Mouse (Mus musculus) forebrain, embryonic 14.5 days (tissue): ENCODE data around the gene Pgrmc2. TPM values are rescaled to one million over a fixed set of nuclear protein-coding genes. Genes with fewer than 3 reads are reported as not detected.

Source experiments
- ATAC-seq: fragments of 200-750 bp; cut with Nextera tagmentation; 2 replicates; pipeline ENCODE4 v1.8.0; 2017; ENCODE audit warnings: mild to moderate bottlenecking, moderate library complexity
- DNase-seq: peaks from one replicate; pipeline ENCODE4 v3.0.0-alpha.2; 2015; ENCODE audit warnings: low spot score
- H3K27ac ChIP-seq: fragments of 300-500 bp; sonication (generic); 2 replicates; pipeline ENCODE4 v1.5.1; 2014; ENCODE audit warnings: low read depth, mild to moderate bottlenecking, control low read depth, low read length, moderate library complexity
- H3K27me3 ChIP-seq: fragments of 300-500 bp; sonication (generic); replicated peaks from 2 replicates; pipeline ENCODE4 v1.6.1; 2014; ENCODE audit warnings: low read length, control low read depth, mixed read lengths; ENCODE audit not compliant: control insufficient read depth, insufficient read depth
- H3K36me3 ChIP-seq: fragments of 300-500 bp; sonication (generic); 2 replicates; pipeline ENCODE4 v1.6.1; 2014; ENCODE audit warnings: low read length, control low read depth; ENCODE audit not compliant: control insufficient read depth, insufficient read depth
- H3K4me1 ChIP-seq: fragments of 300-500 bp; sonication (generic); 2 replicates; pipeline ENCODE4 v1.6.1; 2014; ENCODE audit warnings: antibody characterized with exemption, low read length, control low read depth; ENCODE audit not compliant: control insufficient read depth, insufficient read depth
- H3K4me2 ChIP-seq: fragments of 300-500 bp; sonication (generic); 2 replicates; pipeline ENCODE4 v1.6.1; 2014; ENCODE audit warnings: mild to moderate bottlenecking, control low read depth, low read length
- H3K4me3 ChIP-seq: fragments of 300-500 bp; sonication (generic); 2 replicates; pipeline ENCODE4 v1.5.1; 2014; ENCODE audit warnings: low read depth, low read length, control low read depth
- H3K9ac ChIP-seq: fragments of 300-500 bp; sonication (generic); 2 replicates; pipeline ENCODE4 v1.6.1; 2014; ENCODE audit warnings: mild to moderate bottlenecking, low read length, control low read depth, moderate library complexity
- H3K9me3 ChIP-seq: fragments of 300-500 bp; sonication (generic); replicated peaks from 2 replicates; pipeline ENCODE4 v1.6.1; 2016; ENCODE audit warnings: low read length, control low read depth, mixed read lengths; ENCODE audit not compliant: control insufficient read depth
- WGBS: fragments of 180-500 bp; shearing (Covaris S2); extraction: QIAGEN DNeasy Blood & Tissue Kit; methylation state at CpG from one replicate; pipeline ENCODE4 v1.1.7; 2014; 5-methylcytosine and 5-hydroxymethylcytosine counted together
- polyA plus RNA-seq: library from polyadenylated mRNA; unstranded; fragments of >200 nt; fragmentation: Nextera tagmentation; extraction: Ambion mirVana; gene quantifications from 2 replicates; pipeline ENCODE4 v1.2.1, GENCODE M21; 2014

Gene Pgrmc2
- polyA plus RNA-seq, 1 experiment from 2014 or later, result 17.5 TPM

DNA sequence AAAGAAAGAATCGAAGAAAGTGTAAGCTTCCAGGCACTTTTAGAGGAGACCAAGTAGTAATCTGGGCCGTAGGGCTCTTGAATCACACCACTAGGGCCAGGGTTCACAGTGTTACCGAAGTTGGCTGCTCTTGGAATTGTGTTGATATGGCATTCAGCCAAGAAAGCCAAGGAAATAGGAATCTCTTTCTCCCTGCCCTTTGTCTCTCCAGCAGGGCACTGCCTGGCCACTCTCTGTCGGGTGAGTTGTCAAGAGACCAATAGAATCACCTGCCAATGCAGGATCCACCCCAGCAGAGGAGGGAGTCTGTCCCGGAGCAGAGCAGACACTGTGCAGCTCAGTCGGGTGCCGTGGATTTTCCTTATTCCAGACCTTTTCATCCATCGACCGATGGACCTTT is 19.1 kb upstream of the Pgrmc2 start:
- Histone ChIP-seq H3K9me3 (no peaks in the 10 kb centered on the region), H3K4me3 (no peak overlapping the region), H3K9ac (no peak overlapping the region), H3K27me3 (no peaks in the 10 kb centered on the region), H3K27ac (no peak overlapping the region), H3K4me2 (no peak overlapping the region), H3K4me1 (no peaks in the 10 kb centered on the region), H3K36me3 (no peaks in the 10 kb centered on the region)
- WGBS, result 90% methylated on average over 9 of the region's 9 CpGs
- no peak for DNase-seq
- ATAC-seq, result no peak

DNA sequence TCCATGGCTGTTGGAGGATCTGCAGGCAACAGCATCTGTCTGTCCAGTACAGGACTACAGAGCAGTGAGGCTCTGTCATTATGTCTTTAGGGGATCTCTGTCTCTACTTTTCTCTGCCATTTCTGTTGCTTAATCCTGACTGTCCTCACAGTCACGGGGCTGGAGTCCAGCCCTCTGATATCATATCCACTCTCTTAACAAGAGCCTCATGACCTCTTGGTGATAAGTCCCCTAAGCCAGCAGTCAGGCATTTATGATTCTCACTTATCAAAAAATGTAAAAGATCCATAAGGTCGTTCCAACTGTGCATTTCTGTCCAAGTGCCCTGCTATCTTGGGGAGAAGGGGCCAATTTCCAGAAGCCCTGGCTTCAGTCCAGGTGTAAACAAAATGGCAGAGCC is 17.3 kb upstream of the Pgrmc2 start:
- Histone ChIP-seq H3K4me2 (no peak overlapping the region), H3K27me3 (no peaks in the 10 kb centered on the region), H3K36me3 (no peaks in the 10 kb centered on the region), H3K4me3 (no peak overlapping the region), H3K27ac (no peak overlapping the region), H3K9ac (no peak overlapping the region), H3K9me3 (no peaks in the 10 kb centered on the region), H3K4me1 (no peaks in the 10 kb centered on the region)
- DNase-seq (no peak), ATAC-seq (no peak)
- WGBS, result 75% methylated on average over 2 of the region's 2 CpGs

DNA sequence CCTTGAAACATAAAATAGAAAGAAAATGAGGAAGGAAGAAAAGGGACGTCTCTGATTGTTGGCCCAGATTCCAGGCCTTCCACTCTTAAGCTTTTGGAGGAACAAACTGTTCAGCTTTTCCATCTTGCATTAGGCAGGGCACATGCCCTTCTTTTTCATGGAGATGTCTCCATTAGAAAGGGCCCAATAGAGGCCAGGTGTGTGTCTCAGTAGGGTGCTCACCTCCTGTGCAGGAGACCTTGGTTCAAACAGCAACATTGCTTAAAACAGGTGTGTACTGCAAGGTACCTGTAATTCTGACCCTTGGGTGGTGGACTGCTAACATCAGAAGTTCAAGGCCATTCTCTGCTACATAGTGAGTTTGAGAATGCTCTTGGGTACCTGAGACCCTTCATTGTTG is 16.8 kb upstream of the Pgrmc2 start:
- Histone ChIP-seq H3K9ac (no peak overlapping the region), H3K27me3 (no peaks in the 10 kb centered on the region), H3K4me1 (no peaks in the 10 kb centered on the region), H3K4me3 (no peak overlapping the region), H3K27ac (no peak overlapping the region), H3K36me3 (no peaks in the 10 kb centered on the region), H3K9me3 (no peaks in the 10 kb centered on the region), H3K4me2 (no peak overlapping the region)
- DNase-seq (no peak), ATAC-seq (no peak)
- WGBS, result 43% methylated on average over 1 of the region's 1 CpGs

DNA sequence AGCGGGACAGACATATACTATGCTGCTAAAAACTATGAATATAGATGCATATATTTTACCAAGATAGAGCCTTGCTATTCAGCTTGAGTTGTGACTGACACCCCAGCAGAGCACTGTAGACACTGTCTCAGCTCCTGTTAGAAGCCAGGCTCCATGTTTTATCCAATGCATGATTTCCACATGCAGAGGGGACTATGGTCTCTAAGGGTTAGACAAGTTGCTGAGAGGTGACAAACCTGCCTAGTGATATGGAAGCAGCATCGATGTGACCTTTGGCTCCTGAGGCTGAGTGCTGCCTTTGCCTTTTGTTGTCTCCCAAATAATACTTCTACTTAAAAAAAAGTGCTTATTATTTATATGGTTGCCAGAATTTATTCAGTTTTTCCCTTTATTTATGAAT is 10.4 kb upstream of the Pgrmc2 start:
- Histone ChIP-seq H3K4me2 (no peak overlapping the region), H3K9me3 (no peaks in the 10 kb centered on the region), H3K27ac (no peak overlapping the region), H3K4me3 (no peak overlapping the region), H3K27me3 (no peaks in the 10 kb centered on the region), H3K9ac (no peak overlapping the region), H3K36me3 (no peaks in the 10 kb centered on the region), H3K4me1 (no peaks in the 10 kb centered on the region)
- DNase-seq (no peak), ATAC-seq (no peak)
- WGBS, result 88% methylated on average over 2 of the region's 2 CpGs

DNA sequence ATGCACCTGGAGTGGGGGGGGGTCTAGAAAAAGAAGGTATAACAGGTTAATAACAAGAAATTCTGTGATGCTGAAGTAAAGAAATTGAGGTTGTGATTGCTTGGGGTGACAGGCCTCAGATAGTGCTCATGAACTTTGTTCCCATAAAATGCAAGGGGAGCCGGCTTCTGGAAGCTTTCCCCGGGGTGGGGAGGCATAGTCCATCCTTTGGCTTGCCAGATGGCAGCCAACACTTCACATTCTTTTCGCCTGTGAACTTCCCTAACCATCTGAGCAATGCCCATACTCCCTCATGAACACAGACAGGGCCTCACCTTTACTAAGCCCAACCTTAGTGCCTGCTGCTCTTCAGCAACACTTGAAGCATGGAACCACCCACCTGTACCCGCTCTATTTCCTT is 9.5 kb upstream of the Pgrmc2 start:
- 77% methylated on average over 4 of the region's 4 CpGs for WGBS
- DNase-seq (no peak), ATAC-seq (no peak)
- no peak overlapping the region for H3K9ac ChIP-seq
- no peak overlapping the region for H3K4me3 ChIP-seq
- H3K9me3 ChIP-seq, result no peaks in the 10 kb centered on the region
- no peaks in the 10 kb centered on the region for H3K36me3 ChIP-seq
- H3K4me2 ChIP-seq, result no peak overlapping the region
- no peaks in the 10 kb centered on the region for H3K4me1 ChIP-seq
- H3K27ac ChIP-seq, result no peak overlapping the region
- no peaks in the 10 kb centered on the region for H3K27me3 ChIP-seq

DNA sequence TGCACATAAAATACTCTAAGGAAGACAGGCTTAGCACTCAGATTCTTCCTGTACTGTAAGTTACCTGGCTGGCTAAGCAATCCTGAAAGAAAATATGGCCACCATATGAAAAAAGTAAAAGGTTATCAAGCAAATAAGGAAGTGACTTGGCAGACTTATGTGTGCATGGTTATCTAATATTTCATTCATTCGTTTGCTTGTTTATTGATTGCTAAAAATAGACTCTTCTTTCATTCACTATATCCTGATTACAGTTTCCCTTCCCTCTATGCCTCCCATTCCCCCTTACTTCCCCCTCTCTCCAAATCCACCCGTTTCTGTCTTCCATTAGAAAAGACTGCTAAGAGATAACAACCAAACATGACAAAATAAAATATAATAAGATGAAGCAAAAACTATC is 8.0 kb upstream of the Pgrmc2 start:
- H3K27me3 ChIP-seq, result no peaks in the 10 kb centered on the region
- no peak overlapping the region for H3K27ac ChIP-seq
- 87% methylated on average over 2 of the region's 2 CpGs for WGBS
- no peak for DNase-seq
- H3K4me2 ChIP-seq, result no peak overlapping the region
- H3K36me3 ChIP-seq, result no peaks in the 10 kb centered on the region
- no peaks in the 10 kb centered on the region for H3K9me3 ChIP-seq
- no peak overlapping the region for H3K9ac ChIP-seq
- H3K4me3 ChIP-seq, result no peak overlapping the region
- ATAC-seq, result no peak
- no peaks in the 10 kb centered on the region for H3K4me1 ChIP-seq

DNA sequence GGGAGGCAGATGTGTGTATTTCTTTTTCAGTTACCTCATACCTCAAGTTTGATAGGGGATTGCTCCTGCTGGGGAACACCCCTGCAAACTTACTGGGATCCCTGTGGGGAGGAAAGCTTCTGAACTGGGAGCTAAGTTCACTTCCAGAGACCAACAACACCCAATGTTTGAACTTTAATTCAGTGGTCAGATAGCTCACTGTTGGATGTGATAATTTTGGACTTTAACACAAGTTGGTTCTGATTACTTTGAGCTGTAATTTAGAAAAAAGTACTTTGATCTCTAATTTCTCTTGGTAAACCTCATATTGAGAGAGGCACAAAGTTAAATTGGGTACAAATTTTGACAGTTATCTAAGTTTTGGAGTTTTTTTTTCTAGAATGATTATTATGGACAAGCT is 4.2 kb upstream of the Pgrmc2 start:
- DNase-seq (no peak), ATAC-seq (no peak)
- no peak overlapping the region for H3K9ac ChIP-seq
- no peak overlapping the region for H3K4me2 ChIP-seq
- no peaks in the 10 kb centered on the region for H3K36me3 ChIP-seq
- H3K4me1 ChIP-seq, result 0 out of 2 replicates have a peak, but pooled peaks cover 3% of the 10 kb centered on the region
- H3K9me3 ChIP-seq, result no peaks in the 10 kb centered on the region
- H3K27me3 ChIP-seq, result no peaks in the 10 kb centered on the region
- H3K27ac ChIP-seq, result no peak overlapping the region
- no peak overlapping the region for H3K4me3 ChIP-seq

DNA sequence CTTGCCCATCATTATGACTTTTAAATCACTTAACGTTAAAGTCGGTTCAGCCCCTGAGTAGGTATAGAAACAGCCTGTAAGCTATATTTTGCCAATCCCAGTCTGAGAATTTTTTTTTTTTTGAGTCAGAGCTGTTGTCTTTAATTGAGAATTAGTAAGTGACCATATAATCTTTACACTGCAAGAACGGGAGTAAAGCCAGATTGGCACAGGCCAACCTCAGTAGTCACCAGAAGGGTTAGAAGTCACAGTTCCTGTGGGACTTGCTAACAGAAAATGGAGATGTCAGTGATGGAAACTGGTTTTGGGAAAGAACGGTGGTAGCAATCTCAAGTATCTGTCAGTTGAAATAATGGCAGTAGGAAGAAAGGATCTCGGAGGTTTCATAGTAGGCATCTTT is 1.6 kb upstream of the Pgrmc2 start:
- Histone ChIP-seq H3K9me3 (no peaks in the 10 kb centered on the region), H3K4me3 (no peak overlapping the region), H3K9ac (no peak overlapping the region), H3K27ac (no peak overlapping the region), H3K36me3 (no peaks in the 10 kb centered on the region), H3K4me2 (no peak overlapping the region; the same call in 1 of the 2 replicates), H3K4me1 (peaks cover 11% of the 10 kb centered on the region), H3K27me3 (no peaks in the 10 kb centered on the region)
- 87% methylated on average over 5 of the region's 5 CpGs for WGBS
- DNase-seq (no peak), ATAC-seq (no peak)

DNA sequence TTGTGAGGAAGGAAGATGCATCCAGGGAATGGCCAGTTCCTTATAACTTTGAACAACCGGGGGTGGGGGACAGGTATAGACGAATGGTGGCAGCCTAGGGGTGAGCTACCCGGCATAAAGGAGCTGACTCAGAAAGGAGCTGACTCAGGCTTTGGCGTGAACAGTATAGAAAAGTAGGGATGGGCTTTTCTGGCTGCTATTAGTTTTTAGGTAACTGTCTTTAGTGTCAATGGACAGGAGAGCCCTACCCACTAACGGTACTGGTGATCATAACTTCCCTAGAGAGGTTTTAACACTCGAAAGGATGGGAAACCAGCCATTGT is 905 bp upstream of the Pgrmc2 start:
- peak overlapping the region; percentile 88 for H3K4me3 ChIP-seq
- peak overlapping the region; percentile 92 for H3K27ac ChIP-seq
- H3K36me3 ChIP-seq, result no peaks in the 10 kb centered on the region
- DNase-seq, result peak; percentile 59
- WGBS, result 5% methylated on average over 6 of the region's 6 CpGs
- no peaks in the 10 kb centered on the region for H3K9me3 ChIP-seq
- ATAC-seq, result peak; percentile 24
- peaks cover 11% of the 10 kb centered on the region for H3K4me1 ChIP-seq
- peak overlapping the region; percentile 70 for H3K4me2 ChIP-seq
- peak overlapping the region; percentile 82 for H3K9ac ChIP-seq
- no peaks in the 10 kb centered on the region for H3K27me3 ChIP-seq

DNA sequence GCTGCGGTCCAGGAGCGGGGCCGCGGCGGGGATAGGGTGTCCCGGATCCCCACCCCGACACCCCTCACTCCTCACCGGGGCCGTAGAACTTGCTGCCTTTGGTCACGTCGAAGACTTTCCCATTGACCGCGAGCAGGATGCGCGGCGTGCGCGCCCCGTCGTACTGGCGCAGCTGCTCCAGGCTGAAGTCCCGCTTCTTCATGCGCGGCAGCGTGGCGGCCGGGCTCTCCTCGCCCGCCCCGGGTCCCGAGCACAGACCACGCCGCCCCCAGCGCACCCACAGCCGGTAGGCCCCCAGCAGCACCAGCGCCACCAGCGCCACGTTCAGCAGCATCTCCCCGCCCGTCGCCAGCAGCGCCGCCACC is 344 bp downstream of the Pgrmc2 start:
- Histone ChIP-seq H3K4me3 (peak overlapping the region; percentile 88), H3K4me2 (peak overlapping the region; percentile 89), H3K36me3 (no peaks in the 10 kb centered on the region), H3K27me3 (no peaks in the 10 kb centered on the region), H3K9me3 (no peaks in the 10 kb centered on the region), H3K27ac (peak overlapping the region; percentile 92), H3K9ac (peak overlapping the region; percentile 84), H3K4me1 (peaks cover 11% of the 10 kb centered on the region)
- peak; percentile 59 for ATAC-seq
- WGBS, result under 1% methylated on average over 37 of the region's 43 CpGs
- no peak for DNase-seq
